Mouse (Mus musculus): Measurements from ENCODE around the gene Pde10a.

GRCm38 (mm10) chr17:8611916-8612315, 86.7 kb downstream of the Pde10a start:
- TF ChIP-seq GATA1 (IDR thresholded peaks at IDR 0.05; ENCODE audit: borderline replicate concordance, low read length) (no peak), FLI1 (IDR thresholded peaks at IDR 0.05; ENCODE audit: low read length) (no peak)

All from megakaryocyte, embryonic 14.5 days (primary cell).